Mouse (Mus musculus) CH12.LX (cell line): ENCODE data around the gene Gm9507.
"Not testable (repeated sequence)": the region's sequence is repeated elsewhere in the genome, so short reads cannot be mapped to it uniquely, and the experiment has no call there.

Experiments
- CTCF ChIP-seq, 2 experiments: IDR thresholded peaks in 1 of 2; conservative IDR thresholded peaks in 1 of 2; 2 replicates each; pipeline ENCODE4 v1.5.1; 2011 to 2012; ENCODE audit warnings: low read depth in 2 of 2, low read length in 2 of 2, improper control_type of control experiment in 1 of 2, inconsistent platforms in 1 of 2, mild to moderate bottlenecking in 1 of 2, moderate library complexity in 1 of 2
- NELFE ChIP-seq: IDR thresholded peaks from 2 replicates; pipeline ENCODE4 v1.6.1; 2011; ENCODE audit warnings: low read depth, low read length, improper control_type of control experiment
- TCF12 ChIP-seq: IDR thresholded peaks from 2 replicates; pipeline ENCODE4 v1.6.1; 2014; ENCODE audit warnings: low read depth, mild to moderate bottlenecking, inconsistent platforms, low read length, improper control_type of control experiment
- ZC3H11A ChIP-seq: IDR thresholded peaks from 2 replicates; pipeline ENCODE4 v1.6.1; 2012; ENCODE audit warnings: low read depth, mild to moderate bottlenecking, inconsistent platforms, low read length, improper control_type of control experiment

- TF ChIP-seq TCF12; NELFE; ZC3H11A; CTCF (conservative IDR thresholded peaks at IDR 0.05 in 1 of 2, IDR thresholded peaks at IDR 0.05 in 1 of 2; ENCODE audit: low read depth in 2 of 2, low read length in 2 of 2): not testable (repeated sequence)
Observed at GRCm38 (mm10) chr10:77787876-77788275, 23.8 kb downstream of the Gm9507 start, which contains the start of gene Gm7137.
